Mouse (Mus musculus) G1E (cell line): Measurements from ENCODE around the gene Kat6b. TPM values are rescaled to one million over a fixed set of nuclear protein-coding genes. Genes with fewer than 3 reads are reported as not detected.
A peak's percentile ranks its signal among the peaks of the same experiment; 100 is the strongest.

ENCODE experiments used
- ATAC-seq: 2 replicates; pipeline ENCODE4 v1.8.0; 2016; ENCODE audit warnings: mild to moderate bottlenecking; ENCODE audit not compliant: insufficient number of reproducible peaks, poor library complexity, low FRiP score, severe bottlenecking; ENCODE audit errors: extremely low read depth
- DNase-seq: peaks from one replicate; pipeline ENCODE4 v3.0.0; 2012; ENCODE audit warnings: low spot score
- H3K27me3 ChIP-seq: 2 replicates; pipeline ENCODE4 v1.6.1; 2012; ENCODE audit warnings: mild to moderate bottlenecking, low read length, inconsistent platforms; ENCODE audit not compliant: insufficient read depth
- H3K36me3 ChIP-seq: replicated peaks from 2 replicates; pipeline ENCODE3; 2012; ENCODE audit warnings: mild to moderate bottlenecking, inconsistent platforms
- H3K4me1 ChIP-seq: 2 replicates; pipeline ENCODE4 v1.6.1; 2012; ENCODE audit warnings: low read depth, low read length, inconsistent platforms, mixed read lengths; ENCODE audit not compliant: insufficient read depth
- H3K4me3 ChIP-seq: 2 replicates; pipeline ENCODE4 v1.5.1; 2012; ENCODE audit warnings: low read depth, mild to moderate bottlenecking, inconsistent platforms, low read length, moderate library complexity, mixed read lengths
- H3K9me3 ChIP-seq: replicated peaks from 2 replicates; pipeline ENCODE4 v1.6.1; 2012; ENCODE audit warnings: inconsistent platforms
- CTCF ChIP-seq: IDR thresholded peaks from 2 replicates; pipeline ENCODE4 v1.5.1; 2012; ENCODE audit warnings: low read depth, low read length, inconsistent platforms, mixed read lengths
- GATA1 ChIP-seq: IDR thresholded peaks from 2 replicates; pipeline ENCODE4 v1.6.1; 2012; ENCODE audit warnings: borderline replicate concordance, low read length, inconsistent platforms, mixed read lengths
- GATA2 ChIP-seq: IDR thresholded peaks from 2 replicates; pipeline ENCODE4 v1.6.1; 2012; ENCODE audit warnings: low read depth, low read length, inconsistent platforms, borderline replicate concordance
- POLR2AphosphoS5 ChIP-seq: IDR thresholded peaks from 2 replicates; pipeline ENCODE4 v1.6.1; 2012; ENCODE audit warnings: low read depth, low read length, inconsistent platforms; ENCODE audit not compliant: insufficient replicate concordance
- TAL1 ChIP-seq: conservative IDR thresholded peaks from 2 replicates; pipeline ENCODE4 v1.6.1; 2012; ENCODE audit warnings: low read depth, low read length, inconsistent platforms, mixed read lengths
- polyA plus RNA-seq: library from polyadenylated mRNA; stranded (reverse); fragments of >175 nt; gene quantifications from 2 replicates; pipeline ENCODE4 v1.2.3, GENCODE M21; 2012
- total RNA-seq, 2 experiments: library from RNA; stranded (forward) in 1 of 2; stranded (reverse) in 1 of 2; fragments of 200-1000 nt in 1 of 2; fragments of >200 nt in 1 of 2; fragmentation: Nextera tagmentation in 1 of 2; gene quantifications; 2 replicates each; pipeline ENCODE4 v1.2.3; 2014 to 2017

Kat6b gene
- total and polyA plus RNA-seq, 3 experiments, result 4.1 to 56.7 (median 17.8) TPM

DNA sequence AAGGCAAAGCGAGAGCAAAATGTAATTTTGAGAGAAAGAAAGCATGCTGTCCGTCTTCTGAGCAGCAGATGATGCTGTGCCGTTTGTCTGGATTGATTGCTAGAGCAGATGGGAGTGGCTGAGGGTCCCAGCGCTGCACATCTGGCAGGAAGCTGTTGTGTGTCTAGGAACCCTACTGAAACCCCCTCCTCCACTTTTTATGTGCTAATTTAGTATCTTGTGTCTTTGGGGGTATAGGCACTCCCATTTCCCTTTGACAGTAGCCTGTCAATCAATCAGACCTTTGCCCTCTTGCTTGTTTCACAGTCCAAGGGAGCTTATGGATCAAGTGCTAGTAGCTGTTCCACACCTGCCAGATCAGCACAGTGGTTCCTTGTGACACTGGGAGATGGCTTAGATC is 191.9 kb downstream of the Kat6b start:
- ATAC-seq, result no peak
- no peak for DNase-seq
- TF ChIP-seq POLR2AphosphoS5, result no peak
- no peak for TF ChIP-seq GATA1
- TF ChIP-seq GATA2, result no peak
- TF ChIP-seq CTCF, result no peak
- TF ChIP-seq TAL1, result no peak
- 0 out of 2 replicates have a peak, but pooled peaks cover 3% of the 10 kb centered on the region for H3K27me3 ChIP-seq
- no peak overlapping the region for H3K4me3 ChIP-seq
- H3K9me3 ChIP-seq, result no peaks in the 10 kb centered on the region
- peaks cover 33% of the 10 kb centered on the region for H3K36me3 ChIP-seq
- H3K4me1 ChIP-seq, result no peaks in the 10 kb centered on the region

GRCm38 (mm10) chr14:21674471-21674870 is 193.2 kb downstream of the Kat6b start:
- ATAC-seq (no peak), DNase-seq (no peak)
- Histone ChIP-seq H3K9me3 (no peaks in the 10 kb centered on the region), H3K4me3 (no peak overlapping the region), H3K27me3 (0 out of 2 replicates have a peak, but pooled peaks cover 3% of the 10 kb centered on the region), H3K36me3 (peaks cover 19% of the 10 kb centered on the region), H3K4me1 (peaks cover 9% of the 10 kb centered on the region)
- no peak for TF ChIP-seq TAL1
- TF ChIP-seq GATA2, result no peak
- no peak for TF ChIP-seq POLR2AphosphoS5
- TF ChIP-seq GATA1, result no peak
- no peak for TF ChIP-seq CTCF

DNA sequence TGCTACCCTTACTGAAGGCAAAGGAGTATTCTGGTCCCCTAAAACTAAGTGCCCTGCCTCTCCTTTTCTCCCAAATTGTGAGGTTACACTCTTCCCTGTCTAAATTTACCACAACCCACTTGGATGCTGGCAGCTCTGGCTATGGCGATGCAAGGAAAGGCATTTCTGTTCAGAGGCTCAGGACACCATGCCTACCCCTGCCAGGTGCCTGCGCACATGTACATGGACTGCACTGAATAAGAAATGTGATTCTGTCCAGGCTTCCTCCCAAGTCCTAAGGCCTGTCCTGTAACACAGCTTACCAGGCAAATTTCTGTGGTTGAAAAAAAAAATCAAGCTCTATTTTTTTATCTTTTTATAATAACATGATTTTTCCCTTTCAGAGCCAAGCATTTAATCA is 195.0 kb downstream of the Kat6b start:
- Histone ChIP-seq H3K4me1 (peaks cover 10% of the 10 kb centered on the region), H3K9me3 (no peaks in the 10 kb centered on the region), H3K4me3 (no peak overlapping the region), H3K36me3 (peaks cover 7% of the 10 kb centered on the region), H3K27me3 (peaks cover 6% of the 10 kb centered on the region; the same call in 1 of the 2 replicates)
- DNase-seq (no peak), ATAC-seq (no peak)
- TF ChIP-seq POLR2AphosphoS5, result no peak
- TF ChIP-seq CTCF, result no peak
- no peak for TF ChIP-seq TAL1
- TF ChIP-seq GATA2, result no peak
- TF ChIP-seq GATA1, result no peak

GRCm38 (mm10) chr14:21678509-21679285 is 197.5 kb downstream of the Kat6b start:
- H3K9me3 ChIP-seq, result no peaks in the 10 kb centered on the region
- H3K27me3 ChIP-seq, result peaks cover 11% of the 10 kb centered on the region; the same call in 1 of the 2 replicates
- DNase-seq, result peak; percentile 54
- H3K4me1 ChIP-seq, result peaks cover 25% of the 10 kb centered on the region
- H3K36me3 ChIP-seq, result no peaks in the 10 kb centered on the region
- peak; percentile 85 for TF ChIP-seq CTCF
- TF ChIP-seq POLR2AphosphoS5, result no peak
- TF ChIP-seq GATA1, result no peak
- H3K4me3 ChIP-seq, result no peak overlapping the region
- ATAC-seq, result no peak

DNA sequence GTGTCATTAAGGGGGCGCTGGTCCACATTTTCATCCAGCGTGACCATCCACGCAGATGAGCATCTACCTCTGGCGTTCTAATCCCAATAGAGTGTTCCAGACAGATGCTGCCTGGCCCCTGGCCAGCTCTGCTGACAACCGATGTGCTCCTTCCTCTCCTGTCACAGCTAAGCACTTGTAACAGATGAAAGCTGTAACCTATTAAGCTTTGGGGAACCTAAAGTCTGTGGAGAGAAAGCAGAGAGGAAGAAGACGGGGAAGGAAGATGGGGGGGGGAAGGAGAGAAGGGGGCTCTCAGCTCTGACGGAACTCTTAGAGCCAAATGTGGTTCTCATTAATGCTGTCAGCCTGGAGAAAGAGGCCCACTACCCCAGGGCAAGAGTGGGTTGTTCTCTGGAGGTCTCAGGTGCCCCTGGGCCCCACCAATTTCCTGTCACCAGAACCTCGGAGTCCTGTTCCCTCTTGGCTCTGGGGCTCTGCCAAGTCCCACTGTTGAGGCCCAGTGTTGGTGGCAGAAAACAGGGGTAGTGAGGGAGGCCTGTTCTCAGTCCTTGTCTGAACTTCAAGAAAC is 198.5 kb downstream of the Kat6b start:
- no peak for TF ChIP-seq TAL1
- no peak for TF ChIP-seq GATA1
- no peak for TF ChIP-seq POLR2AphosphoS5
- TF ChIP-seq CTCF, result no peak
- TF ChIP-seq GATA2, result no peak
- Histone ChIP-seq H3K4me1 (peaks cover 28% of the 10 kb centered on the region), H3K36me3 (no peaks in the 10 kb centered on the region), H3K27me3 (peaks cover 21% of the 10 kb centered on the region), H3K4me3 (no peak overlapping the region), H3K9me3 (no peaks in the 10 kb centered on the region)
- DNase-seq (no peak), ATAC-seq (no peak)

GRCm38 (mm10) chr14:21682681-21683129 is 201.5 kb downstream of the Kat6b start:
- Histone ChIP-seq H3K9me3 (no peaks in the 10 kb centered on the region), H3K36me3 (no peaks in the 10 kb centered on the region), H3K4me3 (peak overlapping the region; percentile 61), H3K27me3 (peaks cover 39% of the 10 kb centered on the region), H3K4me1 (peaks cover 28% of the 10 kb centered on the region)
- peak; percentile 78 for DNase-seq
- TF ChIP-seq TAL1 (no peak), GATA1 (no peak), POLR2AphosphoS5 (no peak), CTCF (no peak)
- ATAC-seq, result peak; percentile 87
